Mouse (Mus musculus) erythroblast, embryonic 14.5 days (primary cell): ENCODE data around the gene Slc37a2.

Experiments used
- GATA1 ChIP-seq: IDR thresholded peaks from 2 replicates; pipeline ENCODE4 v1.6.1; 2012; ENCODE audit warnings: low read length, inconsistent platforms, mixed read lengths
- TAL1 ChIP-seq: IDR thresholded peaks from 3 replicates; pipeline ENCODE4 v1.6.1; 2012; ENCODE audit warnings: low read length, inconsistent platforms, mixed read lengths

DNA sequence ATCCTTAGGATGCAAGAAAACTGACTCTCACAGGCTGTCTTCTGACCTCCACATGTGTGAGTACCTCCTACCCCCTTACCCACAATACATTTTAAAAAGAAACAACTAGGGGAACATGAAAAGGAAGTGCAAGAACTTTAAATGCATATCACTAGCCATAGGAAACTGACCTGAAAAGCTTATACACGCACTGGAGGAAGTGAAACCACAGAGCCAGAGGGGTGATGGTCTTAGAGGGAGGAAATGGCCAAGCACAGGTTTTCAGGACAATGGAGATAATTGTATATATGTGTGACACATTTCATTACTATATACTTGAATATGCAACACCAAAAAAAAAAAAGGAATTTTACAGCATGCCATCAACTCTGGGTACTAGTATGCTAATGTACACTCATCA is 46.2 kb upstream of the Slc37a2 start:
- TF ChIP-seq GATA1 (no peak), TAL1 (no peak)
